Mouse (Mus musculus) left cerebral cortex, adult 8-10 months (tissue): ENCODE results near the gene Ptgis. TPM values are rescaled to one million over a fixed set of nuclear protein-coding genes. Genes with fewer than 3 reads are reported as not detected.
"Not testable (repeated sequence)": the region's sequence is repeated elsewhere in the genome, so short reads cannot be mapped to it uniquely, and the experiment has no call there.

Experiments
- DNase-seq, 2 experiments: peaks; one replicate each; pipeline ENCODE4 v3.0.0; 2022; ENCODE audit warnings: low spot score in 2 of 2
- total RNA-seq, 4 experiments: library from RNA; stranded (reverse); gene quantifications; 2 replicates each; pipeline ENCODE4 v1.2.4; 2022

Gene Ptgis
- total RNA-seq, 4 experiments from 2014 or later, result 1.3 to 2.6 (median 2.1) TPM

DNA sequence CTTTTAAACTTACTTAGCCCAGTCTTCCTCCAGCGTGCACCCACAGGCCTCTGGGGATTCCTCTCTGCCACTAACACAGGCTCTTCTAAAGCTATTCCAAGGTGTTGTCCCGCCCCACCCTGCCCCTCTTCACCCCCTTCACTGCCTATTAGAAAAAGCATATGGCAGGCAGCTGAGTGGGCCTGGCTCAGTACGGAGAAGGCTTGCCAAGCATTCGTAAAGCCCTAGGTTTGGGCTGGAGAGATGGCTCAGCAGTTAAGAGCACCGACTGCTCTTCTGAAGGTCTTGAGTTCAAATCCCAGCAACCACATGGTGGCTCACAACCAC lies 7.4 kb downstream of the Ptgis start:
- DNase-seq, result no peak

DNA sequence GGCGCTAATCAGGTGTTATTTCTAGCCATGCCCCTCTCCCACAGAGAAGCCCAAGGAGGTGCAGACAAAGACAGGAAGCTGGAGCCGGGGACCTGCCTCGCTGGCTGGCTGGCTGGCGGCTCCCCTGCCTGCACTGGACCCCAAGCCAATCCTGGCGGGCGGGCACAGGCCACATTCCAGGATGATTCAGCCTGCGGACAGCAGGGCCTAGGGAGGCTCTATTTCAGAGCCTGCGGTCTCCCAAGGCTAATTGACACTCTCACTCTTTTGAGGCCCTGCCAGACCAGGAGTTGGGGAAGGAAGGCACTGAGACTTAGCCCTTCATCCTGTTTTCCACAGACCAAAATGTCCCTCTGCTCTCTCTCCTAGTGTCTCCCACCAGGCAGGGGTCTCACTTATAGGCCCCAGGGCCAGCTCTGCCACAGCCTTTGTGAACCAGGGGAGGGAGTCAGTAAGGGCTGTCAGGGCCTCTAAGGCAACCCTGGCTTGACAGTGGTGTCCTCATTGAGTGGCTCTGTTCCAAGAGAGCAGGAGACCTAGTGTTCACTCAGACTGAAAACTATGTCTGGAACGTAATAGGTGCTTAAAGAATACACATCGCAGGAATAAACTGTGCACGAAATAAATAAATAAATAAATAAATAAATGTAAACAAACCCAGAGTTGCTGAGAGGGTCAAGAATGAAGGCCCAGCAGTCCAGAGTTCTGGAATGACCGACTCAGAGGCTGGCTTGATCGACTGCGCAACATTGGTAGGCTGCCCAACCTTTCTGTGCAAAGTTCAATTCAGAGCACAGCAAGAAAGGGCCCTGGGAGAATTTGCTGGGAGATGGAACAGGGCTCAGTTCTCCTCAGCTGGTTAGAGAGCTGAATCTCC lies 8.0 kb downstream of the Ptgis start:
- DNase-seq, result no peak

DNA sequence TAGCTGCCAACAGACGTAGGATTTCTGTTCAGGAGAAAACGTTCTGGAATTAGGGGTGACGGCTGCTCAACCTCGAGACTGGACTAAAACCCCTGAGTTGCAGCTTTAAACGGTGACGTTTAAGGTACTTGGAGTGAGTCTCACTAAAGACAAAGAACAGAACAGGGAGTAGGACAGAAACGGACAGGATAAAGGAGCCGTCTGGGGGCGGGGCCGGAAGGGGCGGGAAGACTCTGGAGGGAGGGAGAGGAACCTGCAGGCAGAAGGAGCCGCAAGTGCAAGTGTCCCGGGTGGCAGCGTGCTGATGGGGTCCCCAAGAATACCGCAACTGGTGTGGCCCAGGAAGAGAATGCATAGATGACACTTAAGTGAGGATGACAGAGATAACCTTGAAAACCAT lies 9.8 kb downstream of the Ptgis start:
- no peak for DNase-seq

DNA sequence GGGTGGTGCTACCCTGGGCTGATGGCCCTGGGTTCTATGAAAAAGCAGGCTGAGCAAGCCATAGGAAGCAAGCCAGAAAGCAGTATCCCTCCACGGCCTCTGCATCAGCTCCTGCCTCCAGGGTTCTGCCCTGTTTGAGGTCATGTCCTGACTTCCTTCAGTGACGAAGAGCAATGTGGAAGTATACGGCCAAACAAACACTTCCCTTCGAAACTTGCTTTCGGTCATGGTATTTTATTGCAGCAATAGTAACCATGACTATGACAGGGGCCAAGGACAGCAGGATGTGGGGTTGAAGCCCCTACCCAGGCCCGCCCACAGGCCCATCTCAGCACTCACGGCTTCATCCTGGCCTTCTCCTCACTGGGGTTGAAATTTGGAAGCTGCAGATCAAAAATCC lies 15.5 kb downstream of the Ptgis start:
- no peak for DNase-seq

DNA sequence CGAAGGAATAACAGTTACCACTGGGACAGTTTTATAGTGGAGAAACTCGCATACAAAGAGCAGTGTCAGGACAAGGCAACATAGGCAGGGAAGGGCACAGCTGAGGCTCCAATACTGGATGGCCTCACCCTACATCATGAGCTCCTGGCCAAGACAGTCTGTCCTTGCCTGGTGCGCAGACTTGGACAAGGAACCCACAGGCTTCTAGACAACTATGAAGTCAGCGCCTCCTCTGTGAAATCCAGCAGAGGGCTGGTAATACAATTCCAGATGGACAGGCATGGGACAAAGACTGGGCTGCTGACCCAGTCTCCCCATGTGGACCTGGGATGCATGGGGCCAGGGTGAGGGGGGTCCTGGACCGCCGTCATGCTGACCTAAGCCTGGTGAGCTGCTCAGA lies 16.2 kb downstream of the Ptgis start:
- no peak for DNase-seq

DNA sequence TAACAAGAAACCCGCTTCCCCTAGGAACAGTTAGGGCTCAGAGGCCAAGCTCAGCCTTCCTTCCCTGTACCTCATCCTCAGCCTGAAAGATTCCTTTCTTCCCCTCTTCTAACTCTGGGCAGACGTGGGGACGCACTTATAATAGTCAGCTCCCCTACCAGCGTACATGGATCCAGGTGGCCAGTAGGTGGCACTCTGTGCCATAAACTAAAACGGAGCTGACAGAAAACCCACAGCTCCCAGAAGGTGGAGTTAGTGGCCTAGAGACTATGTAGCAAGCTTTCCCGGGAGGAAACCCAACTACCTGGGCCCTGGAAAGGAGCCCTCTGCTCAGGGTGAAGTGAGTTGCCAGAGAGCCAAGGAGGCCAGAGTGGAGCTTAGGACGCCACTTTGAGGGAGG lies 18.3 kb downstream of the Ptgis start:
- peak; percentile 28 to 60 for DNase-seq

DNA sequence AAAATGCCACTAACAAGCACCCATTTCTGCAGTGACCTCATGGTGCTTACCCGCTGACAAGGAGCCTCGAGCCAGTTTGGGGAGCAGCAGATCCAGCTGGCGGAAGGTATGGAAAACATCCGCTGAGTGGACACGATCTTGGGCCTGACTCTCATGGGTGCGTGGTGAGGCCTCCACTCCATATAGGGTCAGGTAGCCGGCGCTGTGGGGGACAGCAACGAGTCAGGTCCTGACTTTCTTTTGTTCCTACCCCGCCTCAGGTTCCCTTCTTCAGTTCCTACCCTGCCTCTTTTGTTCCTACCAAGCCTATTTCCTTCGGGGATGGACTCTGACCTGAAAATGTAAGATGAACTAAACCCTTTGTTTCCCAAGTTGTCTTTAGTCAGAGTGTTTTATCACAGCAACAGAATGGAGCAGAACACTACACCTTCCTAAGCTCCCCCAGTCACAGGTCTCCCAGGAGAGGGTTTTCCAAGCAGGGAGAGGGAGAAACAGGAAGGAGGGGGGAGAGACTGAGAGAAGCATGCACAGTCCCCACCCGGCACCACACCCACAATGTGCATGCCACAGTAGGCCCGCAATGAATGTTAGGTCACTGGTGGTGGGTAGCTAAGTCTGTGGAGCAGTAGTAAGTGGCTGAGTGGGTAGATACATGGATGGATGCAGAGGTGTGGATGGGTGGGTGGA lies 19.1 kb downstream of the Ptgis start:
- no peak for DNase-seq

DNA sequence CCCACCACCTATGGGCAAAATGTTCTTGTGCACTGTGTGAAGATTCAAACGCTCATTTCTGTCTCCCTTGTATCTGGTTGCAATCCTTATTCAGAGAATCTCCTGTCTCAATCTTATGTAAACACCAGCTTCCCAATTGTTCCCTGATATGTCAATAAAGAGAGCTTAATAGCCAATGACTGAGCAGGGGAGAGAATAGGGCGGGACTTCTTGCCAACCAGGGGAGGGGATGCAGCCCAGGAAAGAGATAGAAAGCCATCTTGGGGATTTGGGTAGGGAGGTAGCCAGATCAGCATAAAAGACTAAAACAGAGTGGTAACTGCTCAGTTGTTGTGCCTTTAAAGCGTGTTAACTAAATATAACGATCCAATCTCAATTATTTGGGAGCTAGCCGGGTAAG lies 19.7 kb downstream of the Ptgis start:
- DNase-seq, result no peak

DNA sequence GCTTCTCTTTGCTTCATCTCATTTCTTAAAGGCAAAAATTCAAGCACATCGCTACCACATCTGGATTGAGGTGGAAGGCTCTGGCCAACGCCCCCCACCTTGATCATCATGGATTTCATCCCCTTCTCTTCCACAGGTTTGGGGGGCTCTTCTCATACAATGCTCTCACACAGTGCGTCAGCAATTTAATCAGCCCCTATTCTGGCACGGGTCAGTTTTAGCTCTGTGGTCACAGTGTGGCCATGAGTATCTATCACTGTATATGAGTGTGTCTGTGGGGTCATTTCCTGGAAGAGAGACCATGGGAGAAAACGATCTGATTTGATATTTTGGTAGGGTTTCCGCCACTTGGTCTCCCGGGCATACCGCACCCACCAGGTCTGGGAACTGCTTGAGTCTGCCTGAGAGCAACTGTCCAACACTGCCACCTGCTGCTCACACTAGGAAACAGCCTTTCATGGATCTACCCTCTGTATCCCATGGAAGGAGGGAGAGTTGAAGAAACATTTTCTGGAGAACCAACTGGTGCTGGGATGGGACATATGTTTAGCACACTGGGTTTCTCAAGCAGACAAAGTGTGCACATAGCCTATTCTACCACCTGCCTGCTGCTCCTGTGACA lies 21.1 kb downstream of the Ptgis start:
- peak; percentile 70 to 81 for DNase-seq

DNA sequence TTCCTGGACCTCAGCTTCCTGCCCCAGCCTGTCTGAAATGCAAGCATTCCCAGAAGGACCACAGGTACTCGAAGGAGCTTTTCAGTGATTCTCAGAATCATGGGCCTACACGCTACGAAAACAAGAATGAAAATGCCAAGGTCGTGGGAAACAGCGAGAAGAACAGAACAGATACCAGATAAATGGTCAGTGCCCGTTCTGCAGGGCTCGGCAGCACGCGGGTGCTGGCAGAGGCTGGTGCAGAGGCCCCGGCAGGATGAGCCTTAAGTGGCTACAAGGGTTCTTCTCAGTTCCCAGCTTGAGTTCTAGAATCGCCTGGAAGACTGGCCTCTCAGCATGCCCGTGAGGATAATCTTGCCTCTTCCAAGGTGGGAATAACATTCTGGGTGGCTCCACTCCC lies 26.7 kb downstream of the Ptgis start:
- no peak for DNase-seq

DNA sequence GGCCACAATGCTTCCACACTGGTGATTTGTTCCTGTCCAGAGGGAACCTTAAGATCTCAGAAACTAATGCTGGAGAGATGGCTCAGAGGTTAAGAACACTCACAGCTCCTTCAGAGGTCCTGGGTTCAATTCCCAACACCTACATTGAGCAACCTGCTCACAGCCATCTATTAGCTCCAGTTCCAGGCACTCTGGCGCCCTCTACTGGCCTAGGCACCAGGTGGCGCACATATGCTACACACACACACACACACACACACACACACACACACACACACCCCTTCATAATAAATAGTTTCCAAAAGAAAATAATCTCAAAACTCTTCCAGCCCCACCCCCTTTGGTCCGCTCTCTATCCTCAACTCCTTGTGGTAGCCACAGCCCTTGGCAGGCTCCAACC lies 27.3 kb downstream of the Ptgis start:
- DNase-seq, result no peak

DNA sequence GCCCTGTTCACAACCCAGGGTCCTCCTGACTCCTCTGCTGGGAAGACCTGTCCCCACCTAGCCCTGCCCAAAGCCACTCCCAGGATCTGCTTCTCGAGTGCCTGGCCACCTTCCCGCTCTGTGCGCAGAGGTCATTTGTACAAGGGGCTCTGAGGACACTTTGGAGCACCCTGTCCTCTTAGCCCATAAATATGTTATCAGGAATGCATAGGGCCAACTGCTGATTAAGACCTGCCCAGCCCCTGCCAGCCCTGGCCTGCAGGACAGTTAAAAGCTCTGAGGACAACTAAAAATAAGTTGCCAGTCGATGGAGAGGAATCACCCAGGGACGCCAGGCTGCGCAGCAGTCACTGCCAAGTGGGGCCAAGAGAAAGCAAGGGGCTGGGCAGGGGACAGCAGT lies 27.9 kb downstream of the Ptgis start:
- no peak for DNase-seq

DNA sequence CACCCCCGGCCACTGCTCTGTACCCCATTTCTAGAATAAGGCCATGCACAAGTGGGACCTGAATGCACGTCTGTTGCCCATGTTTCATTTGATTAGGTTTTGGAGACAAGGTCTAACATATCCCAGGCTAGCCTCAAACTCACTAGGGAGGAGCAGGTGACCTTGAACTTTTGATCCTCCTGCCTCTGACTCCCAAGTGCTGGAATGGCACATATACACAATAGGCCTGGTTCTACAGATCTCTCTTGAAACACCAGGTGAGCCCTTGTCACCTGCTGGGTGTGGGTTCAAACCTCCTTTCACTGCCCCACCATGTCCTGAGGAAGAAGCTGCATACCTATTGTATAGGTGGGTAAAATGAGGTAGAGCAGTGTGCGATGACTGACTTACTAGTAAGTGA lies 28.3 kb downstream of the Ptgis start:
- DNase-seq, result no peak

DNA sequence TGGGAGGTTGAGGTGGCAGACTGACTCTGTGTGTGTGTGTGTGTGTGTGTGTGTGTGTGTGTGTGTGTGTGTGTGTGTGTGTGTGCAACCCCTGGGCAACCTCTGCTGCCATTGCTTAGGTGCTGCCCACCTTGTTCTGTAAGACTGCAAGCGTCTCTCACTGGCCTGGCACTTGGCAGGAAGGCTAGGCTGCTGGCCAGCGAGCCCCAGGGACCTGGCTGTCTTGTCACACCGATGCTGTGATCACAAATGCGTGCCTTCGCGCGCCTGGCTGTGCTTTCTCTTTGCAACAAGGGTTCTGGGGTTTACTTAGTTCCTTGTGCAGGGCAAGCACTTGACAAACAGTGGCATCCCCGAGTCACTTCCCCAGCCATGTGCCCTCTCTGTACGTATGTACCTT lies 30.5 kb downstream of the Ptgis start:
- DNase-seq, result no peak

DNA sequence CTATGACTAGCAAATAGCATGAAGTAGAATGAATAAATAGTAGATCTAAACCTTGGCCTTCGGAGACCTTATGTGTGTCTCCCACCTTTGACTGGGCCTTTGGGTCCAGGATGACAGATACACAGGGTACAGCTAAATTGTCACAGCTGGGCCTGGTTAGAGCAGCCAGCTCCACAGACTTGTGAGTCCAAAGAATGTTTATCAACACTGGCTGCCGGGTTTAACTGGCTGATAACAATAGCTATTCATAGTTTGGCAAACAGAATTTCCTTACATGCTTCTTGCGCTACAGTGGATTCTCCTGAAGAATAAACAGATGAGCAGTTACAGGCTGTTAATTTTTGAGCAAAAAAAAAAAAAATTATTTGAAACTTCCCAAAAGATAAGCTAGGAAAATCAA lies 31.4 kb downstream of the Ptgis start:
- no peak for DNase-seq

DNA sequence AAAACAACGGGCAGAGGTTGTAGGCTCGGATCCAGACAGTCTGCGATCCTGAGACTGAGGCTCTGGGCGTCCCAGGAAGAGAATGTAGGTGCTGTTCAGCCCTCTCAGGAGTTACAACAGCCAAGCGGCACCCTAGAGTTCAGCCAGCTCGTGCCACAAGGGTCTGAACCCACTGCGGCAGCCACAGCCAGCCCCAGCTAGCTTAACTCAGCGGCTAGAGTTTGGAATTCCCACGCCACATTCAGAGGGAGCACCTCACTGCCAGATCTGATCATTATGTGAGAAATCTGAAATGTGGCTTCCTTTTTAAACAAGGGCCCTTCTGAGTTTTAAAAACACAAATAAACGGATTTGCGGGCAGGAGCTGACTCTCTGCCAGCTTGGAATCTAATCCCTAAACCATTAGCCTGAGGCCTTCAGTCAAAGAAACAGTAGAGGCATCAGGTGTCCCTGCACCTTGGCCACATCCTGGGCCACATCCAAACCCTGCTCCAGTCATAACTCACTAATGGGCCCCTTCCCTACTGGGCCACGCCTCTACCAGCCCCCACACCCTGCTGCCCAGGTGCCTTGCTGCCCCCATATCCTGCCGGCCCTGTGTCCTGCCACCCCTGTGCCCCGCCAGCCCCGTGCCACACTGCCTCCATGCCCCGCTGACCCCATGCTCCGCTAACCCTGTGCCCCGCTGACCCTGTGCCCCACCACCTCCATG lies 34.3 kb downstream of the Ptgis start:
- no peak for DNase-seq

DNA sequence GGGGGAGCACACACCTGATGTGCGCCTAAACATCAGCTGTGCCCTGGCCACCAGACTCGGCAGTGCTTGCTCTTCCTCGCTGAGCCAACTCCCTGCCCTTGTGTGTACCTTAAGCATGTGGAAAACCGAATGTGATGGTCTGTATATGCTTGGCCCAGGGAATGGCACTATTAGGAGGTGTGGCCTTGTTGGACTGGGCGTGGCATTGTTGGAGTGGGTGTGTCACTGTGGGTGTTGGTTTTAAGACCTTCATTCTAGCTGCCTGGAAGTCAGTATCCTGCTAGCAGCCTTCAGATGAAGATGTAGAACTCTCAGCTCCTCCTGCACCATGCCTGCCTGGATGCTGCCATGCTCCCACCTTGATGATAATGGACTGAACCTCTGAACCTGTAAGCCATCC lies 35.7 kb downstream of the Ptgis start:
- DNase-seq, result not testable (repeated sequence)

DNA sequence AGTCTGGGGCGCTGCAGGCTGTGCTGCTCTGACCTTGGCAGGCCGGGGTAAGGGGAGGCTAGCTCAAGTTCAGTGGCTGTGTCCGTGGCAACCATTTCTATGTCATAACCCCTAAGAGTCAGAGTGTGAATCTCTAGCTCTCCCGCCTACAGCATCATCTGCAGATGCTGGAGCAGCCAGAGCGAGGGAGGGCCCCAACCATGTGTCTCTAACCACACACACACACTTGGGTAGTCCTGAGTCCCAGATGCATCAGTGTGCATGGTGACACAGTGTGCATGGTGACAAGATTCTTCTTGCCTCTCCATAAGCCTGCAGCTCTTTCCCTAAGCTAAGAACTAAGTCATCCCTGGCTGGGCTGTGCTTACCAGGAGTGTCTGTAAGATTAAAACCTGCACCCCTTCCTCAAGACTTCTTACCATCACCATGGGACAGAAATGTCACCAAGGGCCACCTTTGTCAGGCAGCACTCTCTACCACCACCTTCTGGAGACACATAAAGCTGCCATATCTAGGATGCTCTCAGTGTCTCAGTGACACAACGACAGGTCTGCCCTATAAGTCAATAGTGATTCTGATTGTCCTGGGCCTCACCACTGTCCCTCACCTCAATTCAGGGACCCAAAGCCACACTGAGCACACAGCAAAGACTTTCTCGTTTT lies 36.8 kb downstream of the Ptgis start:
- DNase-seq, result no peak

DNA sequence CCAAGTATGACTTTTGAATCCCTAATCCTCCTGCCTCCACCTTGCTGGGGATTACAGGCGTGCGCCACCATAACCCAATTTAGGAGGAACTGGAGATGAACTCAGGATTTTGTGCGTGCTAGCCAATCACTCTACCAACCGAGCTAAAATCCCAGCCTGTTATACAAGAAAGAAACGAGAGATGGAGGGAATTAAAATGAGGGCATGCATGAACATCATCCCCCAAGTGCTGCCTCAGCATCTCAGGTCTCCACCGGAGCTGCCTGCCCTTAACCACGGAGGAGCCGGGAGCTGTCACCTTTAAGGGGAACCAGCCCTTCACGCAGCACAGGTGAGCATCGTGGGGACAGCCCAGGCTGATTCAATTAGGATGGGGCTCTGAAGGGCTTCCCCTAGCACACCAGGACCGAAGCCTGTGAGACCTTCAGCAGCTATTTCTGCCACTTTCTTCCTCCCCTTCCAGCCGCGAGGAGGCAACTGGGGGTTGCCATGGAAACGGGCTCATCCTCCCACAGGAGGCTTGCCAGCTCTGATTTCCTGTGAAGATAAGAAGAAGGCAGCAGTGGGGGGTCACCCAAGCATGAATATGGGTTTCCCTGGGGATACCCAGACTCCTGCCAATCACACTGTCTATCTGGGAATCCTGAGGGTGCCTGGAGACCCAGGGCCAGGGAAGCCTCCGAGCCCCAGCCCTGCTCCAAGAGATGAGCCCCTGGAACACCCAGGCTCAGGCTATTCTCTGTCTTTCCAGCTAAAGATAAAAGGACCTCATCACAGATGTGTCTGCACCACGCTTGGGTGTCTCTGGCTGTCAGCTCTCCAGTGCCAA lies 38.7 kb downstream of the Ptgis start:
- DNase-seq, result peak in 1 of 2 experiments; percentile 91

DNA sequence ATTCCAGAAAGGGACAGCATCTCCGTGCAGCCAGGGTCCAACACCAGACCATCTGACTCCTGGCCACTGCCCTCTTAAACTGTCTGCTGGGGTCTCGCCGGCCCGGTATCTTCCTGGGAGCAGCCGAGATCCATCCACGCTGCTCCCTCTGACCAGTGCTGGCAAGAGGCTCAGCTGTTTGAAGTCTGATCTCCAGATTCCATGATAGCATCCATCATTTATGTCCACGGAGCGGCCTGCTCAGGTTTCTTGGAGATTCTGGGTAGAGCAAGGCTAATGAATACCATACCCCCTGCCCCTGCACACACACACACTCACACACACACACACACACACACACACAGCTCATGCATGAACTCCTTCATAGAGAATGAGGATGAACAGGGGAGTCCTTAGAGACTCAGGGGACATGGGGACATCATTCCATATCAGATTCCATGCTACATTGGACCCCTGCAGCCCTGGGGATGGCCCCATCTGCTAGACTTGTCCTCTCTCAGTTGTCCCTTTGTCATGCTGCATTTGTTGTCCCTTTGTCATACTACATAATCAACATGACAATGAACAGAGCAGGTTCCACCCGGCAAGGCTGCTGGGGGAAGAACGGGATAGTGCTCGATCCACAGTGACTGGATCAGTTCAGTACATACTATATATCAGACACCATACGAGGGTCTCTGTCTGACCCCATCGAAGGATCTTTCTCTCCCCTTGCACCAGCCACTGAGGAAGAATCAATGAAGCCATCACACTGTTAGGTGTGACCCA lies 41.6 kb downstream of the Ptgis start:
- no peak for DNase-seq
